Mouse (Mus musculus) intestine, embryonic 15.5 days (tissue): ENCODE data around the gene Tns2. TPM values are rescaled to one million over a fixed set of nuclear protein-coding genes. Genes with fewer than 3 reads are reported as not detected.
A peak's percentile ranks its signal among the peaks of the same experiment; 100 is the strongest.

Experiments used
- ATAC-seq: fragments of 200-750 bp; cut with Nextera tagmentation; 2 replicates; pipeline ENCODE4 v1.8.0; 2017; ENCODE audit warnings: moderate TSS enrichment, moderate library complexity
- H3K27ac ChIP-seq: fragments of 300-500 bp; sonication (generic); 2 replicates; pipeline ENCODE4 v1.5.1; 2015; ENCODE audit warnings: mild to moderate bottlenecking, inconsistent platforms
- H3K27me3 ChIP-seq: fragments of 300-500 bp; sonication (generic); replicated peaks from 2 replicates; pipeline ENCODE4 v1.6.1; 2015; ENCODE audit warnings: inconsistent platforms
- H3K36me3 ChIP-seq: fragments of 300-500 bp; sonication (generic); 2 replicates; pipeline ENCODE4 v1.6.1; 2015; ENCODE audit warnings: inconsistent platforms
- H3K4me1 ChIP-seq: fragments of 300-500 bp; sonication (generic); replicated peaks from 2 replicates; pipeline ENCODE4 v1.6.1; 2015; ENCODE audit warnings: inconsistent platforms
- H3K4me2 ChIP-seq: fragments of 300-500 bp; sonication (generic); replicated peaks from 2 replicates; pipeline ENCODE4 v1.6.1; 2015; ENCODE audit warnings: mild to moderate bottlenecking, inconsistent platforms
- H3K4me3 ChIP-seq: fragments of 300-500 bp; sonication (generic); replicated peaks from 2 replicates; pipeline ENCODE4 v1.5.1; 2015; ENCODE audit warnings: inconsistent platforms
- H3K9ac ChIP-seq: fragments of 300-500 bp; sonication (generic); 2 replicates; pipeline ENCODE4 v1.6.1; 2015; ENCODE audit warnings: inconsistent platforms
- H3K9me3 ChIP-seq: fragments of 300-500 bp; sonication (generic); 2 replicates; pipeline ENCODE4 v1.6.1; 2016; ENCODE audit warnings: inconsistent platforms
- WGBS: fragments of 180-500 bp; shearing (Covaris S2); methylation state at CpG from one replicate; pipeline ENCODE4 v1.1.7; 2015; 5-methylcytosine and 5-hydroxymethylcytosine counted together
- polyA plus RNA-seq: library from polyadenylated mRNA; unstranded; fragments of >200 nt; fragmentation: Nextera tagmentation; extraction: Ambion mirVana; gene quantifications from 2 replicates; pipeline ENCODE4 v1.2.1, GENCODE M21; 2015

The Tns2 gene
- polyA plus RNA-seq, 1 experiment from 2014 or later = 28.2 TPM

- H3K9me3 ChIP-seq = no peaks in the 10 kb centered on the region
- no peak overlapping the region for H3K9ac ChIP-seq
- peaks cover 11% of the 10 kb centered on the region; the same call in 1 of the 2 replicates for H3K4me1 ChIP-seq
- H3K4me3 ChIP-seq = no peak overlapping the region
- H3K36me3 ChIP-seq = peaks cover 52% of the 10 kb centered on the region
- H3K4me2 ChIP-seq = no peak overlapping the region
- H3K27me3 ChIP-seq = no peaks in the 10 kb centered on the region
- WGBS = 80% methylated on average over 7 of the region's 7 CpGs
- no peak overlapping the region for H3K27ac ChIP-seq
- no peak for ATAC-seq
Observed at GRCm38 (mm10) chr15:102114651-102115260, 14.5 kb downstream of the Tns2 start.

GRCm38 (mm10) chr15:102115731-102116231, 15.6 kb downstream of the Tns2 start:
- Histone ChIP-seq H3K4me1 (peaks cover 11% of the 10 kb centered on the region; the same call in 1 of the 2 replicates), H3K9me3 (no peaks in the 10 kb centered on the region), H3K4me3 (no peak overlapping the region), H3K9ac (no peak overlapping the region), H3K27me3 (no peaks in the 10 kb centered on the region), H3K27ac (peak overlapping the region; percentile 23; the same call in 1 of the 2 replicates), H3K36me3 (peaks cover 46% of the 10 kb centered on the region), H3K4me2 (no peak overlapping the region)
- WGBS = 72% methylated on average over 9 of the region's 9 CpGs
- peak; percentile 69 for ATAC-seq

- no peak; the same call in 1 of the 2 replicates for ATAC-seq
- H3K27ac ChIP-seq = peak overlapping the region; percentile 27; the same call in 1 of the 2 replicates
Observed at GRCm38 (mm10) chr15:102116753-102117415, 16.7 kb downstream of the Tns2 start.

GRCm38 (mm10) chr15:102117461-102118443, 17.5 kb downstream of the Tns2 start:
- Histone ChIP-seq H3K4me1 (peaks cover 11% of the 10 kb centered on the region; the same call in 1 of the 2 replicates), H3K27me3 (no peaks in the 10 kb centered on the region), H3K4me2 (no peak overlapping the region), H3K4me3 (no peak overlapping the region), H3K9ac (no peak overlapping the region), H3K27ac (no peak overlapping the region), H3K9me3 (no peaks in the 10 kb centered on the region), H3K36me3 (peaks cover 51% of the 10 kb centered on the region)
- ATAC-seq = 0 out of 2 replicates have a peak, but pooled peaks have one; percentile 21
- WGBS = 79% methylated on average over 19 of the region's 19 CpGs

More at GRCm38 (mm10) chr15:102116753-102117415, 16.7 kb downstream of the Tns2 start:
- 72% methylated on average over 11 of the region's 11 CpGs for WGBS
- Histone ChIP-seq H3K4me1 (peaks cover 11% of the 10 kb centered on the region; the same call in 1 of the 2 replicates), H3K4me2 (no peak overlapping the region), H3K36me3 (peaks cover 49% of the 10 kb centered on the region), H3K9ac (no peak overlapping the region), H3K9me3 (no peaks in the 10 kb centered on the region), H3K4me3 (no peak overlapping the region), H3K27me3 (no peaks in the 10 kb centered on the region)

- H3K4me1 ChIP-seq = peaks cover 11% of the 10 kb centered on the region; the same call in 1 of the 2 replicates
- no peak overlapping the region for H3K9ac ChIP-seq
- no peaks in the 10 kb centered on the region for H3K9me3 ChIP-seq
- no peaks in the 10 kb centered on the region for H3K27me3 ChIP-seq
- no peak overlapping the region for H3K4me2 ChIP-seq
- H3K27ac ChIP-seq = no peak overlapping the region
- ATAC-seq = no peak
- no peak overlapping the region for H3K4me3 ChIP-seq
- 80% methylated on average over 4 of the region's 4 CpGs for WGBS
- peaks cover 42% of the 10 kb centered on the region for H3K36me3 ChIP-seq
Observed at GRCm38 (mm10) chr15:102118591-102118990, 18.4 kb downstream of the Tns2 start.

- no peak for ATAC-seq
Observed at GRCm38 (mm10) chr15:102119121-102119830, 19.1 kb downstream of the Tns2 start.

GRCm38 (mm10) chr15:102119831-102120170, 19.6 kb downstream of the Tns2 start:
- H3K4me1 ChIP-seq = peaks cover 11% of the 10 kb centered on the region; the same call in 1 of the 2 replicates
- H3K4me3 ChIP-seq = no peak overlapping the region
- no peak overlapping the region for H3K27ac ChIP-seq
- H3K9ac ChIP-seq = no peak overlapping the region
- H3K36me3 ChIP-seq = peaks cover 42% of the 10 kb centered on the region
- WGBS = 79% methylated on average over 2 of the region's 2 CpGs
- no peaks in the 10 kb centered on the region for H3K27me3 ChIP-seq
- ATAC-seq = no peak
- H3K4me2 ChIP-seq = no peak overlapping the region
- no peaks in the 10 kb centered on the region for H3K9me3 ChIP-seq

More at GRCm38 (mm10) chr15:102119121-102119830, 19.1 kb downstream of the Tns2 start:
- Histone ChIP-seq H3K36me3 (peaks cover 41% of the 10 kb centered on the region), H3K4me1 (peaks cover 11% of the 10 kb centered on the region; the same call in 1 of the 2 replicates), H3K9me3 (no peaks in the 10 kb centered on the region), H3K4me3 (no peak overlapping the region), H3K9ac (no peak overlapping the region), H3K27ac (no peak overlapping the region), H3K4me2 (no peak overlapping the region), H3K27me3 (no peaks in the 10 kb centered on the region)
- 72% methylated on average over 8 of the region's 8 CpGs for WGBS

- Histone ChIP-seq H3K4me1 (peaks cover 11% of the 10 kb centered on the region; the same call in 1 of the 2 replicates), H3K36me3 (peaks cover 43% of the 10 kb centered on the region), H3K27me3 (no peaks in the 10 kb centered on the region), H3K4me3 (no peak overlapping the region), H3K27ac (no peak overlapping the region), H3K9me3 (no peaks in the 10 kb centered on the region), H3K9ac (0 out of 2 replicates have a peak overlapping the region, but pooled peaks have one; percentile 1), H3K4me2 (no peak overlapping the region)
- WGBS = 82% methylated on average over 5 of the region's 5 CpGs
- ATAC-seq = no peak
Observed at GRCm38 (mm10) chr15:102120530-102120929, 20.3 kb downstream of the Tns2 start.

- Histone ChIP-seq H3K9me3 (no peaks in the 10 kb centered on the region), H3K4me1 (no peaks in the 10 kb centered on the region), H3K27me3 (no peaks in the 10 kb centered on the region), H3K4me2 (no peak overlapping the region), H3K36me3 (peaks cover 31% of the 10 kb centered on the region), H3K9ac (no peak overlapping the region), H3K27ac (0 out of 2 replicates have a peak overlapping the region, but pooled peaks have one; percentile 33), H3K4me3 (no peak overlapping the region)
- 59% methylated on average over 2 of the region's 2 CpGs for WGBS
- no peak for ATAC-seq
Observed at GRCm38 (mm10) chr15:102126303-102126702, 26.1 kb downstream of the Tns2 start.

- no peaks in the 10 kb centered on the region for H3K27me3 ChIP-seq
- H3K9me3 ChIP-seq = no peaks in the 10 kb centered on the region
- 0 out of 2 replicates have a peak, but pooled peaks cover 17% of the 10 kb centered on the region for H3K36me3 ChIP-seq
- H3K9ac ChIP-seq = no peak overlapping the region
- H3K4me3 ChIP-seq = no peak overlapping the region
- H3K27ac ChIP-seq = no peak overlapping the region
- no peak overlapping the region for H3K4me2 ChIP-seq
- 69% methylated on average over 9 of the region's 9 CpGs for WGBS
- no peak for ATAC-seq
- H3K4me1 ChIP-seq = 0 out of 2 replicates have a peak, but pooled peaks cover 8% of the 10 kb centered on the region
Observed at GRCm38 (mm10) chr15:102133314-102133713, 33.1 kb downstream of the Tns2 start.

- 74% methylated on average over 2 of the region's 2 CpGs for WGBS
- Histone ChIP-seq H3K4me1 (0 out of 2 replicates have a peak, but pooled peaks cover 8% of the 10 kb centered on the region), H3K27me3 (no peaks in the 10 kb centered on the region), H3K9me3 (no peaks in the 10 kb centered on the region), H3K9ac (no peak overlapping the region), H3K4me3 (peak overlapping the region; percentile 85; the same call in 1 of the 2 replicates), H3K27ac (no peak overlapping the region), H3K36me3 (0 out of 2 replicates have a peak, but pooled peaks cover 14% of the 10 kb centered on the region), H3K4me2 (peak overlapping the region; percentile 82; the same call in 1 of the 2 replicates)
- no peak for ATAC-seq
Observed at GRCm38 (mm10) chr15:102134709-102135108, 34.5 kb downstream of the Tns2 start.
